Mouse (Mus musculus) adrenal gland, postnatal 36 days (tissue): Measurements from ENCODE around the gene Fat4. TPM values are rescaled to one million over a fixed set of nuclear protein-coding genes. Genes with fewer than 3 reads are reported as not detected.

Experiments used
- DNase-seq, 2 experiments: peaks; one replicate each; pipeline ENCODE4 v3.0.0; 2021; ENCODE audit warnings: mixed read lengths in 1 of 2
- long read RNA-seq, 2 experiments: library from polyadenylated mRNA; stranded (forward); transcript quantifications; one replicate each; pipeline ENCODE4 v2.0.0; 2021; ENCODE audit warnings: borderline sequencing depth in 2 of 2
- total RNA-seq, 2 experiments: library from RNA; stranded (reverse); gene quantifications; 2 replicates each; pipeline ENCODE4 v1.2.3; 2021

Fat4 gene
- 10 to 100 TPM; 13.3 to 27.2 TPM for total RNA-seq
- long read RNA-seq, experiment 1, partial matches to known transcripts = 0 of 4 reads
- long read RNA-seq, experiment 1, other reads (novel, unspliced or antisense) = 4 of 4 reads
- long read RNA-seq, experiment 2 = 0 reads

GRCm38 (mm10) chr3:38886890-38887355, at the start of gene Fat4:
TSS of gene Fat4 (plus strand) at chr3:38886940.
- peak in 1 of 2 experiments; percentile 14 for DNase-seq

- DNase-seq = no peak
These were observed 47.3 kb upstream of the Fat4 start for GRCm38 (mm10) chr3:38839438-38839837.

GRCm38 (mm10) chr3:38843000-38843538, 43.7 kb upstream of the Fat4 start:
- no peak for DNase-seq

GRCm38 (mm10) chr3:38846602-38847382, 39.9 kb upstream of the Fat4 start:
- no peak for DNase-seq

- DNase-seq = no peak
These were observed 37.7 kb upstream of the Fat4 start for GRCm38 (mm10) chr3:38849077-38849476.

- peak; percentile 40 to 49 for DNase-seq
These were observed 37.2 kb upstream of the Fat4 start for GRCm38 (mm10) chr3:38849536-38849935.

GRCm38 (mm10) chr3:38853650-38854049, 33.1 kb upstream of the Fat4 start:
- peak in 1 of 2 experiments; percentile 5 for DNase-seq

GRCm38 (mm10) chr3:38860683-38861082, 26.1 kb upstream of the Fat4 start:
- peak; percentile 2 to 12 for DNase-seq

GRCm38 (mm10) chr3:38871291-38871690, 15.4 kb upstream of the Fat4 start:
- DNase-seq = no peak

GRCm38 (mm10) chr3:38875872-38876271, 10.9 kb upstream of the Fat4 start:
- DNase-seq = no peak

GRCm38 (mm10) chr3:38876706-38877105, 10.0 kb upstream of the Fat4 start:
- DNase-seq = no peak

- DNase-seq = peak; percentile 36 to 59
These were observed 4.0 kb upstream of the Fat4 start for GRCm38 (mm10) chr3:38882778-38883177.

- no peak for DNase-seq
These were observed 3.1 kb upstream of the Fat4 start for GRCm38 (mm10) chr3:38883676-38884075.

- peak; percentile 84 to 87 for DNase-seq
These were observed 2.5 kb upstream of the Fat4 start for GRCm38 (mm10) chr3:38884276-38884675.

- DNase-seq = peak; percentile 35 to 47
These were observed 1.8 kb upstream of the Fat4 start for GRCm38 (mm10) chr3:38884919-38885418.

GRCm38 (mm10) chr3:38885481-38886001, 1.2 kb upstream of the Fat4 start:
- peak; percentile 96 to 97 for DNase-seq

- DNase-seq = peak; percentile 56 to 69
These were observed 499 bp upstream of the Fat4 start for GRCm38 (mm10) chr3:38886061-38886821.

- peak; percentile 79 to 80 for DNase-seq
These were observed 746 bp downstream of the Fat4 start for GRCm38 (mm10) chr3:38887381-38887991.

- DNase-seq = peak; percentile 86 to 91
These were observed 1.4 kb downstream of the Fat4 start for GRCm38 (mm10) chr3:38888111-38888510.

GRCm38 (mm10) chr3:38892791-38893224, 6.1 kb downstream of the Fat4 start:
- no peak for DNase-seq

- DNase-seq = no peak
These were observed 14.1 kb downstream of the Fat4 start for GRCm38 (mm10) chr3:38900839-38901238.

- DNase-seq = no peak
These were observed 20.1 kb downstream of the Fat4 start for GRCm38 (mm10) chr3:38906832-38907231.
